Mouse (Mus musculus) hindlimb bud, embryonic 11.5 days (tissue): Measurements from ENCODE around the gene Spats1.
A peak's percentile ranks its signal among the peaks of the same experiment; 100 is the strongest.

Experiments used
- DNase-seq: peaks from one replicate; pipeline ENCODE4 v3.0.0-alpha.2; 2012; ENCODE audit warnings: low read depth, low spot score; ENCODE audit errors: extremely low spot score

Spats1 gene

DNA sequence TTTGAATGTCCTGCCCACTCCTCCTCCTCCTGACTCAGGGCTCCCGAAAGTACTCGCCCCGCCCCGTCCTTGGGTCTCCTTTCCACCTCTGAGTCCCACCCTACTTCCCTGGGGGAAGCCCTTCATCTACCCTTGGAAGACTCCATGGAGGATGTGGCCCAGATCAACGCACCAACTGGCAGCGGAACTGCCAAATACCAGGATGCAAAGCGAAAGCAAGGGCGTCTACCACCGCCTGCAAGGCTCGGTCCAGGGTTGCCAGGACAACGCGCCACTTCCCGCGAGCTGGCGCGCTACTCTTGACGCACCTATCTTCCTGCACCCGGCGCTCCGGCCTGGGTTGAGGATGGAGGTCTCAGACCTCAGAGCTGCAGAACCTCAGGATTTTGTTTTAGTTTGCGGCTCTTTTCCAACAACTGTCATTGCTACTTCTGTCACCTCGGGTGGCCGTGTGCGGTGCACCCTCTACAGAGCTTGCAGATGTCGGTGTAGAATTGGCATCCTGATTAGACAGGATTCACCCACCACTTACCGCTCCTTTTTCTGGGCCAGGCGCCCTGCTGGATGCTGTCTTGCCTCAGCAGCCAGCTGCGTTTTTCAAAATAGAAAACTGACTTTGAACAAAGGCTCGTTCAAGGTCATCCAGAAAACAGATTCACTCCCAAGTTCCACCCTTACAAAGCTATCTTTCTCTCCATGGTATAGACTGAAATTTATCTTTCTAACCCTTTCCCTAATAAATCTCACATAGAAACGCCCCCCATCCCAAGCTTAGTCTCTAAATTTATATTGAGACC, at the start of gene Spats1:
Gene Spats1 (minus strand): TSS at position 747 of the 797 bp plus-strand sequence.
- no peak for DNase-seq

DNA sequence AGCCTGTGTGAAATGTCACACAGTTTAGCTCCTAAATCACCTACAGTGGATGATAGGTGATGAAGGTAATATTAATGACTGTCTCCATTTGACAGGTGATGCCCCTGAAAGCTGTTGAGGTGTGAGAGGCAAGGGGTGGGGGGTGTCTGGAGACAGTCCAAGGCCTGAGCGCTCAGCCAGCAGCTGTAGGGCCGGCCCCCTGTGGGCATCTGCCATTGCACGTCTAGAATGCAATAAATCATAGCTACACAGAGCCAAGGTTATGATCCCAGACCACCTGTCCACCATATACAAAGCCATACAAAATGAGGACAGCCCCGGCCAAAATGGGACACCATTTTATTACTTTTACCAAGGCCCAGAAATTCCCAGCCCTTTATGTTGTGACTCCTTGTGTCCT, 49.7 kb upstream of the Spats1 start:
- no peak for DNase-seq

DNA sequence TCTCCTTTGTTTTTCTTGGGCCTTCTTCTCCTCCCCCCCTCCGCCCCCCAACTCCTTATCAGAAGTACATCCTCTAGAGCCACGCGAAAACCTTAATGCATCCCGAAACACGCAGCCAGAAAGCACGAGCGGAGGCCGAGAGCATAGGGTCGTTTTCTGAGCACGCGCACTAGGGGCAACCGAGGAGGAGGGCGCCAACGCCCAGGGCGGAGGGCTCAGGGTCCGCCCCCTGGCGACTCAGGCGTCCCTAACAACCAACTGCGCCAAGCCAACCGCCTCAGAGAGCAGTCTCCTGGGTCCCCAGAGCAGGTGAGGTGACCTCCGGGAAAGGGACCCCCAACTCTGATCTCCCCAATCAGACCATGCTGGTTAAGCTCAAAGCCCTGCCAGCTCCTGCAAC, 48.0 kb upstream of the Spats1 start, which contains the start of gene Tcte1:
Gene Tcte1 (plus strand): TSS at position 172 of the 400 bp plus-strand sequence.
- no peak for DNase-seq

DNA sequence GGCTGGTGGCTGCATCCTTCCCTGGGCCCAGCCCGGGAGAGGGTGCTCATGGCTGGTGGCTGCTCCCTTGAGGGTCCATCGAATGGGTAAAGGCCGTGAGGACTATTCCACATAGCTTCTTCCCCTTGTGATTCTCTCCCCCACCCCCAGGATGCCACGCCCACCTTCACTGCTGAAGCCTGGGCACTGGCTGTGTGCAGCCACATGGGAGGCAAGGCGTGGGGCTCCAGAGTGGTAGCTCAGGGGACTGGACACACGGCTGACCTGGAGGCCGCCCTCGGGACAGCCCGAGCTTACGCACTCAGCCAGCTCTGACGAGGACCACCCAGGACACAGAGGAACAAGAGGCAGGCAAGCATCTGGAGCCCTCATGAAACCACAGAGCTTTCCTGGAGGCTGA, 44.9 kb upstream of the Spats1 start:
- no peak for DNase-seq

DNA sequence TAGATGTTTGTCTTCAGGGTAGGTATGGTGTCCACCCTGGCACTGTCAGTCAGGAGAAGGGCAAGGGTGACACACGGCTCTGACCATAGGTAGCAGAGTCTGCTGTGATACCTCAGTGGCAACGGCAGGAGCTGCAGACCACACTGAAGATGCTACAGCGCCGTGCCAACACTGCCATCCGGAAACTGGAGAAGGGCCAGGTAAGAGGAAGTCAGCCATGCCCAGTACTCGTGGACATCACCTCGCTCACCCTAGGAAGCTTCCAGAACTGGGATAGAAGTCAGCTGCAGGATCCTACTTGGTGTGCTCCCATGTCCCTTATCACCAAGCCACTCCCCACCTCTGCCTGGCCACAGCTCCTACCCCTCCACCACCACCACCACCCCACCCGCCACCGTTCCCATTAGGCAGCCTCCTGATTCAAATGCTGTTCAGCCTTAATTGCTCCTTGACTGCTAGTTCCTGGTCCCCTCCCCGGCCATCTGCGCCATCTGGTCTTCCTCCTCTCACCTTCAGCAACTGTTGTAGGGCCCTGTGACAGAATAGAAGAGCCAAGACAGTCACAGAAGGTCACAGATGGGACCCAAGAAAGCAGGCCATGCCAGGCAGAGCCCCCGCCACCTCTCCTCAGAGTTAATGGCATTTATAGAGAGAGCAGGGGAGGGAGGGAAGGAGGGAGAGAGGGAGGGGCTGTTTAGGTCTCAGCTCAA, 43.7 kb upstream of the Spats1 start:
- no peak for DNase-seq

DNA sequence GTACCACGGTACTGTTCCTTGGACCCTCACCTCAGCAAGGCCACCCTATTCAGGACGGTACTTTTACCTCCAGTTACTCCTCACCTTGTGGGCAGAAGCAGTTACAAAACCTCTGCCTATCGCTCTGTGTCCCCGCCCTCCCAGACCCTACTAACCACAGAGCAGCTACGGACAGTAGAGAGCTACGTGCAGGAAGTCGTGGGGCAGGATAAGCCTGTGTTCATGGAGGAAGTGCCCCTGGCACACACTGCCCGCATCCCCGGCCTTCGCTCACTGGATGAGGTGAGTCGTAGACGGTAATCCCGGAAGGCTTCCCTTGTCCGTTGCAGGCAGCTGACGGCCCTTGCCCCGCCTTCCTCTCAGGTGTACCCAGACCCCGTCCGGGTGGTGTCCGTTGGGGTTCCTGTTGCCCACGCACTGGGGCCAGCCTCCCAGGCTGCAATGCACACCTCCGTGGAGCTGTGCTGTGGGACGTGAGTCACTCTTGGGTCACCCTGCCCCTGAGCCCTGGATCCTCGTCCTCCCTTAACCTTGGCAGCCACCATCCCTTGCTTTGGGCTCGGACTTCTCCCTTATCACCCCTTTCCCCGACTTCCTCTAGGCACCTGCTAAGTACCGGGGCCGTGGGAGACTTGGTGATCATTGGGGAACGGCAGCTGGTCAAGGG, 42.5 kb upstream of the Spats1 start:
- DNase-seq, result no peak

DNA sequence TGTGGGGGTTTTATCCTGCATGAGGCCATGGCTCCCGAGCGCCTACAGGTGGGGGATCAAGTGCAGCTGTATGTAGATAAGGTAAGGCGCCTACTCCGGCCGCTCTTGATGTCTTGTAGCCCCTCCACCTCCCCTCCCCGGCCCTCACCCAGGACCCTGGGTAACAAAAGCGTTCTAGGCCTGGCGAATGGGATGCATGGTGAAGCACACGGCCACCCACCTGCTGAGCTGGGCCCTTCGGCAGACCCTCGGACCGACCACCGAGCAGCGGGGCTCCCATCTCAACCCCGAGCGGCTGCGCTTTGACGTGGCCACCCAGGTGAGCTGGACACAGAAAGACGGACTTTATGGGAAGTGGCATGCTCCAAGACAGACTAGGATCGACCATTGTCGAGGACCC, 41.9 kb upstream of the Spats1 start:
- DNase-seq, result no peak

DNA sequence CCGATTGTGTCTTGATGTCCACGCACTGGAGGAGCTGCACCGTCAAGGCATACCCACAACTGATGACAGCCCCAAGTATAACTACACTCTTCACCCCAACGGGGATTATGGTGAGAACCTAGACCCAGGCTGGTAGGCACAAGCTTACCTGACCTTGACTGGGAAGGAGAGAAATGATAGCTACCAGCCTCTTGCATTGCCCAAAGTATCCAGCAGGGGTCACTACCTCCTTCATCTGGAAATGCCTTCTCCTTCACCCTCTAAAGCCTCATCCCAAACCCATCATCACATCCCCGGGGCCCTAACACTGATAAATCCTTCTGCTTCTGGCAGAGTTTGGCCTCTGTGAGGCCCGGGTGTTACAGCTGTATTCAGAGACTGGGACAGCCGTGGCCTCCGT, 41.3 kb upstream of the Spats1 start:
- peak; percentile 60 for DNase-seq

DNA sequence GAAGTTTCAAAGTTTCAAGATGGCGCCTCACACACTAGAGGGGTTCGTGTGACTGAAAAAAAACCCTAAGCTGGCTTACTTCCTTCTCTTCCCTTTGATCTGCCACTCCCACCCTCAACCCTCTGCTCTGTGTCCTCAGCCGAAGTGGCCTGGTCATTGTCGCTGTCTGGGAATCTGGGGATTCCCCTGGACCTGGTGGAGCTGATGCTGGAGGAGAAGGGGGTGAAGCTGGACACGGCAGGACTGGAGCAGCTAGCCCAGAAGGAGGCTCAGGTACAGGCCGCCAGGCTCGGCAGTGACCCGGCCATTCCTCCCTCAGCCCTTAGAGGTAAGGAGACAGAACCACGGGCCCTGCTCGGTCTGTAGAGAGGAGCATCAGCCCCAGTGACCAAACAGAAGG, 40.6 kb upstream of the Spats1 start:
- no peak for DNase-seq

DNA sequence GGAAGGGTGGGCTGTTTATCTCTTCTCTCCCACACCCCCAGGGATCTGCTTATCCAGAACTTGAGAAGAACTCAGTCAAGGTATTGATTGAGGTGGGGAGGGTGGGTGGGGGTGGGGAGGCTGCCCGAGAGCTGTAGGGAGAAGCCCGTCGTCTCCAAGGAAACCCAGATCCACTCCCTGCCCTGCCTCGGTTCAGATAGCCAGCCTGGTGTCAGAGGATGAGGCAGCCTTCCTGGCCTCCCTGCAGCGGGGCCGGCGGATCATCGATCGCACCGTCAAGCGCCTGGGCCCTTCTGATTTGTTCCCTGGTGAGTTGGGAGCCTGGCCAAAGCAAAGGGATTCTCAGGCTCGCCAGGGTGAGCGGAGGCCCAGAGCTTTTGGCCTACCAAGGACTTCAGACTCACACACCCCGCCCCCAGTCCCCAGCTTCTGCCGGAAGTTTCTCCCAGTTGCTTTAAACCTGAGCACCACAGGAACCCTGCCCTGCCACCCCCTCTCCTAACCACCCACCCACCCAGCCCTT, 40.0 kb upstream of the Spats1 start:
- no peak for DNase-seq

DNA sequence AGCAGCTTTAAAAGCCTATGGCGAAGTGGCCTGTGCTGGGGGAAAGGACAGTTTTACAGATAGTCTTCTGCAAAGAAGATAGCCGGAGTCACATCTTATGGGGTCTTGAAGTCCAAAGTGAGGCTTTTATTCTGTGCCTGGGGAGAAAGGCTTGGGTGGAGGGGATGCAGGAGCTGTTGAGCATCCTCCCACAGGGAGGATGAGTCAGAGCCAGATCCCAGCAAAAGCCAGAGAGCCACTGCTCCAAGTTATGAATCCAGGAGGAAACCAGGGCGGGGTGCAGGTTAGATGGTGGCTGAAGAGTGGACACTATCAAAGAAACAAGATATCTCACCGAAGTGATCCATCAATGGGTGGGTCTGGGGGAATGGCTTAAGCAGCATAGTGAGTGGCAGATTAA, 36.5 kb upstream of the Spats1 start:
- DNase-seq, result no peak

DNA sequence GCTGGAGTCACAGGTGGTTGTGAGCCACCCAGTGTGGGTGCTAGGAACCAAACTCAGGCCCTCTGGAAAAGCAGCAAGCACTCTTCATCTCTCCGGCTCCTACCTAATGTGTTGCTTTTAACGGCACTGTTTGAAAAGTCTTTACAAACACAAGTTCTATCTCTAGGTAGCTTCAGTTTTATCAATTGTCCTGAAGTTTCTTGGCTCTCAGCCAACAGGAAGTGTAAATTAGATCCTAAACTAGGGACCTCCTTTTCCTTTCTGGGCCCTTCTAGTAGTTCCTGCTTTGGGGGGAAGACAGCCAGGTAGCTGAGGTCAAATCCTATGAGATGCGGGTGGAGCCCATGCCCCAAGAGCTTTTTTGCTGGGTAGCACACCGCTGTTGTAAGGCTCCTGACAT, 35.7 kb upstream of the Spats1 start:
- no peak for DNase-seq

DNA sequence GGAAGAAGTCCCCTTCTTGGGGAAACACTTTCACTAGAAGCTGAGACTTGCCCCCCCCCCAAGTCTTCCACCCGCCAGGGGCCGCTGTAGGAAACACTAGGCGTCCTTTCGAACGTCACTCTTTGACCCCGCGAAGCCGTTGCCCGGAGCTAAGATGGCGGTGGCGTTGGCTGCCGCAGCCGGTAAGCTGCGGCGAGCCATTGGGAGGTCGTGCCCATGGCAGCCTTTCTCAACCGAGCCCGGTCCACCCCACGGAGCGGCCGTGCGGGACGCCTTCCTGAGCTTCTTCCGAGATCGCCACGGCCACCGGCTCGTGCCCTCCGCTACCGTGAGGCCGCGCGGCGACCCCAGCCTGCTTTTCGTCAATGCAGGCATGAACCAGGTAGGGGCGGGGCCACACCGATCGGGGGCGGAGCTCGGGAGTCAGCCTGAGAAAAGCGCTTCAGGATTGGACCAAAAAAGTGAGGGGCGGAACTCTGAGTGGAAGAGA, 31.5 kb upstream of the Spats1 start, which contains the start of gene Aars2:
Gene Aars2 (plus strand): TSS at position 142 of the 490 bp plus-strand sequence.
- peak; percentile 77 for DNase-seq

DNA sequence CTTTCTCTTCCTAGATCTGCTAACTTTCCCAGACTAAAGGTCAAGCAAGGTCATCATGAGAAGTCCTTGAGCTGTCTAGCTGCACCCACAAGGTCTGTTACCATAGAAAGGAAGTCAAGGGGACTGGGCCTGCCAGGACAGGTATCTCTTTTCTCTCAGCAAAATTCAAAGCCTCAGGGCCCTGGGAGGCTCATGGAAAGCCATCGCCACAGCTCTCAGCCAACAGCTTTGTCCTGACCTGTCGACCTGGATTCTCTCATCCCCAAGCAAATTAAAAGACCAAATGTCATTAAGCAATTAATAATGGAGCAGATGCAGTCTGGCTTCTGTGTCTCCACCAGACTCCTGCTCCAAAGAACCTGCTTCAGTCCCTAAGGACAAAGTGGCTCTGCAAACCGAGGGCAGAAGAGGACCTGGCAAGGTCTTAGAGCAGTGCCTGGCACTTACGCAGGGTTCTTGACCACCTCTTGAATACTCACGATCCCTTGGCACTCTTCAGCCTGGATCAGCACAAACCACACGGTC, 30.8 kb upstream of the Spats1 start:
- DNase-seq, result no peak

DNA sequence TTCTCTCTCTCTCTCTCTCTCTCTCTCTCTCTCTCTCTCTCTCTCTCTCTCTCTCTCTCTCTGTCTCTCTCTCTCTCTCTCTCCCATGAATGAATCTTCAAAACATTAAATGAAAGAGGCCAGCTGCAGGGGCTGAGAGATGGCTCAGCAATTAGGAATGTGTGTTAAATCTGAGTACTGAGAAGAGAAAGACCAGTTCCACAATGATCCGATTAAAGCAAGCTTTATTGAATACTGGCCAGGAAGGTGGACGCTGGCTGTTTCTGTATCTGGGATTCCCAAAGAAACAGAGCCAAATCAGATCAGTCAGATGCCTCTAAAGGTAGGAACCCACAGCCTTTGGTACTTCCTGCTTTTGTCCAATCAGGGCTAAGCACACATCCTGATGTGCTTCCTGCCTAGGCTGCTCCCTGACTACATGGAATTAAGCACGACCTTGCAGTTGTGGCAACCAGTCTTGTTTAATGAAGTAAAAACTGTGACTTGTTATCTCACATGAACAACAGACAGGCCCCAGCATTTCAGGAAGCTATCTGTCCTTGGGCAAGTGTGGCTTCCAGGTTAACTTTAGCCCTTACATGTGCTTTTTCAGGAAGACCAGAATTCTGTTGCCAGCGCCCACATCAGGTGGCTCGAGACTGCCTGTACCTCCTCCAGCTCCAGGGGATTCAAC, 28.2 kb upstream of the Spats1 start:
- DNase-seq, result no peak

DNA sequence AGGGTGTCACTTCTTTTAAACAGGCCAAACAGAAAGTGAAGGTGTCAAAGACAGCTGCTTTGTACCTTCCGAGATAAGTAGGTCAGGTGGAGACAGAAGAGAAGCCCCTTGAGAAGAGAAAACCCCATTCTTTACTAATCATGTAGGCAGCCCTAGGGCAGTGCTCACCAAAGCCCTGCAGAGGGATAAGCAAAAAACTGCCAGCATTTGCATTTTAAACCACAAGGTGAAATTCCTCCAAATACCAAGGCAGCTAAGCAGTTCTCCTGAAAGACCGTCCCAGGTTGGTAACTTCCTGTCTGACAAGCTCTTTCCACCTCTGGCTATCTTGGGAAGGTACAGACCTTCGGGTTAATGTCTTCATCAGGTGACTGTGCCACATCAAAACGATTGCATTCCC, 27.1 kb upstream of the Spats1 start:
- no peak for DNase-seq

DNA sequence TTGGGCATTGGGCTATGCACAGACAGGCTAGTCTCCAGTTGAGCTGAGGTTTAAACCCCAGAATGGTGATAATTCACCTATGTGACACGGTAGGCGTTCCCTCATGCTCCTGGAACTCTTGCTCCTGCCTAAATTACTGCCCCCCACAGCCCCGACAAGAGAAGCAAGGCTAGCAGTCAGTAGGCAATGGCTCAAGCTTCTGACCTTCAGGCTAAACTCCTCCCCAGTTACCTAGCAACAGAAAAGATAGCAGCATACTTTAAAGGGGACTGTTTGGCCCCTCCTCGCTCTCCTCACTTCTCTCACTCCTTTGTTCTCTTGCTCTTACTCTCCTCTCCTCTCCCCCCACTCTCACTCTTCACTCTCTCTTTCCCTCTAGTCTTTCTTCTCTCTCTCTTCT, 25.8 kb upstream of the Spats1 start:
- no peak for DNase-seq

DNA sequence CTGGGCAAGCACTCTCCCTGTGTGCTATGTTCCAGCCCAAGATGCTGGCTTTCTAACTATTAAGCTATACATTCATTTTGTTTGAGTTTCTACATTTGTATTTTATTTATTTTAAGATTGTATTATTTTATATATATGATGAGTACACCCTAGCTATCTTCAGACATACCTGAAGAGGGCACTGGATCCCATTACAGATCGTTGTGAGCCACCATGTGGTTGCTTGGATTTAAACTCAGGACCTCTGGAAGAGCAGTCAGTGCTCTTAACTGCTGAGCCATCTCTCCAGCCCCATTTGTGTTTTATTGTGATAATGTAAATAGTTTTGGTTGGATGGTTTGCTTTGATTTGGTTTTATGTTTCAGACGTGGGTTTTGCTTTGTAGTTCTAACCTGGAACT, 24.3 kb upstream of the Spats1 start:
- DNase-seq, result no peak

DNA sequence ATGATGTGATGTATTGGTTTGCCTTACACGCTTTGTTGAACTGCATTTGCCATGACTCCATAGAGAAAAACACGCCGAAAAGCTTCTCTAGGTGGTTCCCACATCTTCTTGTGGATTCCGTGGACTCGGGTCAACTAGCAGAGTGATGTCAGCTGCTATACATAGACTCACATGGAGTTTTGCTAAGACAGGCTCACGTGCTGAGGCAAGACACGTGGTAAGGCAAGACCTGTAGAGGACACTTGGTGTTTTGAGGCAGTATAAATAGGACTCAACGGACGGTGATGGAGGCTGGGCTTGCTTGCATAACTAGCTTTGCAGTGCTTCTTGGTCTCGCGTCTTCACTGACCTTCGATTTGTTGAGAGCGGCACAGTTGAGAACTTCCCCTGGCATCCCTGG, 23.2 kb upstream of the Spats1 start:
- no peak for DNase-seq

DNA sequence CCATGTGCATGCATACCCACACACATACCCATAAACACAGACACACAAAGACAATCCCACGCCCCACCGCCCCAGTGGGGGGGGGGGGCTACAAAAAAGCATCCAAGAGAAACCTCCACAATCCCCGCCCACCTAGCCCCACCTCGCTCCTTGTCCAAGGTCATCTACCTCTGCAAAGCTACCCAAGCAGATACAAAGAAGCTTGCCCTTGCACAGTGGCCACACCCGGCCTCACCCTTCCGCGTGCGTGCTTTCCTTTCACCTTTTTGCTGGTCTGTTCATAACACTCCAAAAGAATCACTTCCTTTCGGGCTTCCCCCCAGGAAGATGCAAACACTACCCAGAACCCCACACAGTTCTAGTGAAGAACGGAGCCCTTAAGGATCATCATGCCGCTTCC, 20.2 kb upstream of the Spats1 start:
- no peak for DNase-seq
